Mouse (Mus musculus): Measurements from ENCODE around the gene Myh13. TPM values are rescaled to one million over a fixed set of nuclear protein-coding genes. Genes with fewer than 3 reads are reported as not detected.

Myh13 gene
- 1 to 10 TPM; 2.2 to 3.7 TPM for total RNA-seq (2021)
- long read RNA-seq, experiment 1: 0 reads
- long read RNA-seq, experiment 2: 0 reads

DNA sequence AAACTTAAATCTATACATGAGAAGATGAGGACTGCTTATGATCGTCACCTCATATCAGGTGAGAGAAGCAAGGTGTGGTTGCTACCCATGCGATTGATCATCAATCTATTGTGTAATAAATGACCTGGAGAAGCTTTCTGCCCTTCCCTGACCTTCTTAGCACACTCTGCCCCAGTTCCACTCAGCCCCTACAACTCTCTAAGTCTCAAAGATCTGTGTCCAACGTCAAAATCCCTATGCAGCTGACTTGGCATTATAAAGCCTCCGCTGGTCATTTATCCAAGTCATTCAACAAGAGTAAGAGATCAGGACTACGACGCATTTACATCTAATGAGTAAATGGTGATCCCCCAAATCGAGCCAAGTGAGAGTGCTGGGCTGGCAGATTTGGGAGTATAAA lies at the start of gene Myh13:
Gene Myh13 (plus strand): TSS at position 301 of the 400 bp plus-strand sequence.
- intact Hi-C loops (cut with DNase I): no loop called here

GRCm38 (mm10) chr11:67276601-67277174 lies 44.8 kb upstream of the Myh13 start, which contains the start of gene Myh8:
Gene Myh8, plus strand, starts transcription at chr11:67277124.
- Histone ChIP-seq H3K27ac (no peak within 1 kb of the TSS), H3K4me3 (no peak within 1 kb of the TSS)
- DNase-seq: peak; percentile 39
- intact Hi-C loops (cut with DNase I): no loop called here
- no peak for TF ChIP-seq CTCF (IDR thresholded peaks at IDR 0.05)

More for the DNA sequence above, at the start of gene Myh13:
- no peak within 1 kb of the TSS for H3K27ac ChIP-seq
- DNase-seq: no peak
- H3K4me3 ChIP-seq: no peak within 1 kb of the TSS
- no peak for TF ChIP-seq CTCF (IDR thresholded peaks at IDR 0.05)

- no peak for DNase-seq
- Histone ChIP-seq H3K27ac (no peak overlapping the region), H3K4me3 (no peak overlapping the region)
- intact Hi-C loops (cut with DNase I): no loop called here
- no peak for TF ChIP-seq CTCF (IDR thresholded peaks at IDR 0.05)
These were observed 28.0 kb upstream of the Myh13 start for GRCm38 (mm10) chr11:67293440-67293839.

GRCm38 (mm10) chr11:67313733-67314452 lies 7.6 kb upstream of the Myh13 start:
- Histone ChIP-seq H3K27ac (no peak overlapping the region), H3K4me3 (no peak overlapping the region)
- intact Hi-C loops (cut with DNase I): no loop called here
- no peak for DNase-seq
- TF ChIP-seq CTCF (IDR thresholded peaks at IDR 0.05): no peak

GRCm38 (mm10) chr11:67326536-67326935 lies 5.1 kb downstream of the Myh13 start:
- Histone ChIP-seq H3K27ac (no peak overlapping the region), H3K4me3 (no peak overlapping the region)
- intact Hi-C loops (cut with DNase I): no loop called here
- DNase-seq: no peak
- no peak for TF ChIP-seq CTCF (IDR thresholded peaks at IDR 0.05)

DNA sequence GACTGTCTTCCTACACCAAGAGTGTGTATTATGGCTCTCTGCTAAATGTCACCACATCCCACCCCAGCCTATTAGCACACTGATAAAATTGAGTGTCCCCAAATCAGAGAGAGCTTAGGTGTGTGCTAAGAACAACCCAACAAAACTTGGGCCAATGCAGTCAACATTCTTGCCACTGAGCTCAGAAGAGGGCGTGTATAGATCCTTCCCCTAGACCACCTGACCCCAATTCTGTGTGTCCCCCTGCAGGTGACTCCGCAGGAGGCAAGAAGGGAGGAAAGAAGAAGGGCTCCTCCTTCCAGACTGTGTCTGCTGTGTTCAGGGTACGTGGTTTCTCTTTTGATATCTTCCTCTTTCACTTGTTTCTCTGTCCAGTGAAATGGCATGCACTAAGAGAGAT lies 23.1 kb downstream of the Myh13 start:
- no peak for TF ChIP-seq CTCF (IDR thresholded peaks at IDR 0.05)
- H3K4me3 ChIP-seq: no peak overlapping the region
- DNase-seq: no peak
- H3K27ac ChIP-seq: no peak overlapping the region
- intact Hi-C loops (cut with DNase I): no loop called here

DNA sequence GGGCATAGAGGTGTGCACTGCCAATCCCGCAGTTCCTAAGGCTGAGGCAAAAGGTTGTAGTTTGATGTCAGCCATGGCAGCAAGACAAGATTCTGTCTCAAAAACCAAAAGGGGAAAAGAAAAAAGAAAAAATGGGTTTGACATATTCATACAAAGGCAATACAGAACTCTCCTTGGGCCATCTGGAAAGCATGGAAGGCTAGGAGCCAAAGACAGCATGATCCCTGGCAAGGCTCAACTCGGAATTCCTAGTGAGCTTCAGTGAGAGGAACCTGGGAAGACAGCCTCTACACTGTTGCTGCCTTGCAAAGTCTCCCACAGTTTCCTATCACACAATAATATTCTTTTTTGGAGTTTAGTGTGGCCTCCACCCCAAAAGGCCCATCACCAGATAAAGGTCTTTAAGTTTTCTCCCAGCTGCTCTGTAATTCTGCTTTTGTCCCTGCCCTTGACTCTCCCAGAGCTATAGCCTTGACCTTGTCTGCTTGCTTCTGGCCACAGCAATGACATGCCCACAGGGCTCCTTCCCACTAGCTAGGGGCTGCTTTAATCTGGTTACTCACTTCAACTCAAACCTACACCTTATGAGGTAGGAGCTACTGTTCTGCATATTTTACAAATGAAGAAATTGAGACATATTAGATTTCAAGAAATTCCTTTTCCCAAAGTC lies 23.9 kb downstream of the Myh13 start:
- H3K27ac ChIP-seq: no peak overlapping the region
- intact Hi-C loops (cut with DNase I): no loop called here
- DNase-seq: no peak
- TF ChIP-seq CTCF (IDR thresholded peaks at IDR 0.05): no peak
- H3K4me3 ChIP-seq: no peak overlapping the region

GRCm38 (mm10) chr11:67345856-67346236 lies 24.4 kb downstream of the Myh13 start:
- H3K4me3 ChIP-seq: no peak overlapping the region
- intact Hi-C loops (cut with DNase I): no loop called here
- no peak for TF ChIP-seq CTCF (IDR thresholded peaks at IDR 0.05)
- DNase-seq: no peak
- H3K27ac ChIP-seq: no peak overlapping the region

DNA sequence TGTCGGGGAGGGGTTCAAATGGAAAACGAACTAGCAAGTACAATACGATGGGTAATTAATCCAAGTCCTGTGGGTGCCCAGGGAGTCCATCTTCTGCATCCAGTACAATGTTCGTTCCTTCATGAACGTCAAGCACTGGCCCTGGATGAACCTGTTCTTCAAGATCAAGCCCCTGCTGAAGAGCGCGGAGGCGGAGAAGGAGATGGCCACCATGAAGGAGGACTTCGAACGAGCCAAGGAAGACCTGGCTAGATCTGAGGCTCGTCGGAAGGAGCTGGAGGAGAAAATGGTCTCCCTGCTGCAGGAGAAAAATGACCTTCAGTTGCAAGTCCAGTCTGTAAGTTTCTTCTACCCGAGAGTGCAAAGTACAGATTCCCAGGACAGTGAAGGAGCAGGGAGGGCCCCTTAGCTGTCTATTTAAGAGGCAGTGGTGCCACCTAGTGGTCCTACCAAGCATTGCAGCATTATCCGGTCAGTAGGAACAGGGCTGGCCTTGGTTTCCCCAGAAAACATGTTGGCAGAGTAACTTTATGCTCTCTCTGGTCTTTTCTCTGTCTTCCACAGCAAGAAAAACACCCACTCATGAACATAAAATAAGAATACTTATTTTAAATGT lies 28.8 kb downstream of the Myh13 start:
- Histone ChIP-seq H3K27ac (no peak overlapping the region), H3K4me3 (no peak overlapping the region)
- intact Hi-C loops (cut with DNase I): loop anchor here (2.0 to 5.0 kb wide), 2 partner anchors 68 to 117 kb away; no protein-coding TSS in a partner anchor
- TF ChIP-seq CTCF (IDR thresholded peaks at IDR 0.05): peak; percentile 95
- DNase-seq: peak; percentile 81

GRCm38 (mm10) chr11:67353011-67353410 lies 31.6 kb downstream of the Myh13 start:
- TF ChIP-seq CTCF (IDR thresholded peaks at IDR 0.05): no peak
- Histone ChIP-seq H3K4me3 (no peak overlapping the region), H3K27ac (no peak overlapping the region)
- intact Hi-C loops (cut with DNase I): loop anchor here (5.0 kb wide), 1 partner anchor 71 kb away; no protein-coding TSS in a partner anchor
- no peak for DNase-seq

- TF ChIP-seq CTCF (IDR thresholded peaks at IDR 0.05): no peak
- intact Hi-C loops (cut with DNase I): no loop called here
- no peak overlapping the region for H3K27ac ChIP-seq
- peak; percentile 29 for DNase-seq
- H3K4me3 ChIP-seq: no peak overlapping the region
These were observed 36.6 kb downstream of the Myh13 start for GRCm38 (mm10) chr11:67358031-67358430.

- Histone ChIP-seq H3K27ac (no peak overlapping the region), H3K4me3 (no peak overlapping the region)
- DNase-seq: no peak
- intact Hi-C loops (cut with DNase I): no loop called here
- no peak for TF ChIP-seq CTCF (IDR thresholded peaks at IDR 0.05)
These were observed 40.8 kb downstream of the Myh13 start for GRCm38 (mm10) chr11:67362236-67362635.

DNA sequence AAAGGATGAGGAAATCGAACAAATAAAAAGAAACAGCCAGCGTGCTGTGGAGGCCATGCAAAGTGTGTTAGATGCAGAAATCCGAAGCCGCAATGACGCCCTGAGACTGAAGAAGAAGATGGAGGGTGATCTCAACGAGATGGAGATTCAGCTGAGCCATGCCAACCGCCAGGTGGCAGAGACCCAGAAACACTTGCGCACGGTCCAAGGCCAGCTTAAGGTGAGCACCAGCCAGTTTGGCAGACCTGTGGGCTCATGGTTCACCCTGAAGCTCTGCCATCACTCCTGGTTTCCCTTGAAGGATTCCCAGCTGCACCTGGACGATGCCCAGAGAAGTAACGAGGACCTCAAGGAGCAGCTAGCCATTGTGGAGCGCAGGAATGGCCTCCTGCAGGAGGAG lies 43.1 kb downstream of the Myh13 start:
- intact Hi-C loops (cut with DNase I): no loop called here
- Histone ChIP-seq H3K4me3 (no peak overlapping the region), H3K27ac (no peak overlapping the region)
- no peak for DNase-seq
- TF ChIP-seq CTCF (IDR thresholded peaks at IDR 0.05): no peak

All from gastrocnemius, adult 2 months (tissue).